Mouse (Mus musculus) olfactory bulb, adult 2 months (tissue): ENCODE measurements around the gene Ncf2. TPM values are rescaled to one million over a fixed set of nuclear protein-coding genes. Genes with fewer than 3 reads are reported as not detected.
A peak's percentile ranks its signal among the peaks of the same experiment; 100 is the strongest.

Experiments
- H3K27ac ChIP-seq: fragments of 200-500 bp; 2 replicates; pipeline ENCODE4 v1.5.1; 2012; ENCODE audit warnings: low read depth, low read length; ENCODE audit not compliant: insufficient read depth
- H3K4me1 ChIP-seq: fragments of 200-500 bp; 2 replicates; pipeline ENCODE4 v1.6.1; 2012; ENCODE audit warnings: low read length; ENCODE audit not compliant: control insufficient read depth, insufficient read depth
- H3K4me3 ChIP-seq: fragments of 200-500 bp; 2 replicates; pipeline ENCODE4 v1.5.1; 2012; ENCODE audit warnings: mild to moderate bottlenecking, low read depth, low read length, moderate library complexity; ENCODE audit not compliant: insufficient read depth
- CTCF ChIP-seq: fragments of 200-500 bp; IDR thresholded peaks from 2 replicates; pipeline ENCODE4 v1.5.1; 2012; ENCODE audit warnings: low read depth, mild to moderate bottlenecking, low read length, moderate library complexity; ENCODE audit not compliant: insufficient read depth
- POLR2A ChIP-seq: fragments of 200-500 bp; IDR thresholded peaks from 2 replicates; pipeline ENCODE4 v1.6.1; 2012; ENCODE audit warnings: mild to moderate bottlenecking, low read depth, low read length, moderate library complexity; ENCODE audit not compliant: insufficient read depth
- WGBS: fragments of 180-500 bp; shearing (Covaris S2); methylation state at CpG from one replicate; pipeline ENCODE4 v1.1.7; 2018; 5-methylcytosine and 5-hydroxymethylcytosine counted together
- polyA plus RNA-seq: library from polyadenylated mRNA; stranded (reverse); fragments of >200 nt; gene quantifications from 2 replicates; pipeline ENCODE4 v1.2.4, GENCODE M21; 2012; ENCODE audit warnings: low replicate concordance; ENCODE audit not compliant: missing spikeins, insufficient read depth, insufficient read length

Ncf2 gene
- polyA plus RNA-seq, 1 experiment: not detected

DNA sequence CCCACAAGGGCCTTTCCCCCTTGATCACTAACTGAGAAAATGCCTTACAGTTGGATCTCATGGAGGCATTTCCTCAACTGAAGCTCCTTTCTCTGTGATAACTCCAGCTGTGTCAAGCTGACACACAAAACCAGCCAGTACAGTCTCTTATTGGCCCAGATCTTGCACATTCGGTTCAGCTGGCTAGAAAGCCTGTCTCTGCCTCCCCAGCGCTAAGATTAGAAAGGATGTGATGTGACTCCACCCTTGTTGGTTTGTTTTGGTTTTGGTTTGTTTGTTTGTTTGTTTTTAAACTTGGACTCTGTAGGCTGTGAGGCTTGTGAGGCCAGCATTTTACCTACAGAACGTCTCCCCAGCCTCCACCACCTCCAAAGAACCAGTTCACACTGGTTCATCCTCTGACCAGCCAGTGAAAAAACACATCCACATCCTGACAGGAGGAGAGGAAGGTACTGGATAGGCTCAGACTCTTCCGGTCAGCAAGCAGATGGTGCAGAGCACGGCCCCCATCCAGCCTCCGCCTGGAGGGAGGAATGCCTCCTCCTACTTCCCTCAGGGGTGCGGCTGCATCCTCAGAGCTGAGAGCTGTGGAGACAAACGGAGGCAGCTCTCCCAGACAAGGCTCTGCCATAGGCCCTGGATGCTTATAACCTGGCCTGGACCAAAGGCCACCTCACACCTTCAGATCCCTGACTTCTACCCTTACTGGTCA lies 9.7 kb downstream of the Ncf2 start:
- H3K27ac ChIP-seq: no peak overlapping the region
- 56% methylated on average over 8 of the region's 8 CpGs for WGBS
- TF ChIP-seq CTCF: no peak
- no peak for TF ChIP-seq POLR2A

DNA sequence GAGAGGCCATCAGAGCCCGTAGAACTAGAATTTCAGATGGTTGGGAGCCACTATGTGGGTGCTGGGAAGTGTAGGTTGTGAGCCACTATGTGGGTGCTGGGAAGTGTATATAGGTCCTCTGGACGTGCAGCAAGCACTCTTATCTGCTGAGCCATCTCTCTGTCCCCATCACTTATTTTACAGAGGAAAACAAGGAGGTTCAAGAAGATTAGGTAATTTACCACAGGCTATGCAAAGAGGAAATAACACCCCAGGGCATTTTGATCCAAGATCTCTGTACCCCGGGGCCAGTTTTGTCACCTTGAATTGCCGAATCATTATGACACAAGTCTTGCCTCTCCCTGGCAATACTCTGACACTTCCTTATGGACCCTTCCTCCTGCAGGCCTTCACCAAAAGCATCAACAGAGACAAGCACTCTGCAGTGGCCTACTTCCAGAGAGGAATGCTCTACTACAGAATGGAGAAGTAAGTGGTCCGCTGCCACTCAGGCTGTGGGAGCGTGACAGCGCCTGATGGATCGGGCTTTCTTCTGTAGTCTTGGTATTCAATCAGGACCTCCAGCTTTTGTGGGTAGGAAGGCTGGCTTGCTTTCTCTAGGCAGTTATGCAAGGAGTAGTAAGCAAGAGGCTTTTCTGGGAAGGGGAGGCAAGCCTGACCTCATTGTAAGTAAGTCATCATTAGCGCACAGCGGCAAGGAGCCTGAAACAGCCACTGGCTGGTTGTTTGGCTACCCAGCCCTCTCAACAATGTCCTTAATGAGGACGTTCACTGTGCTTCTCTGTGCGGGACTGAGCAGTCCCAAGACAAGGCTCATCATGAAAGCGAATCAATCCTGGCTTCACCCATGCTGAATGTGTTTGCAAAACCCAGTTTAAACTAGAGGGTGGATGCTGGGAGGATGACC lies 10.8 kb downstream of the Ncf2 start:
- Histone ChIP-seq H3K4me1 (peaks cover 10% of the 10 kb centered on the region), H3K4me3 (no peak overlapping the region), H3K27ac (no peak overlapping the region)
- 74% methylated on average over 13 of the region's 13 CpGs for WGBS
- no peak for TF ChIP-seq POLR2A
- TF ChIP-seq CTCF: no peak

More for the DNA sequence above, 9.7 kb downstream of the Ncf2 start:
- Histone ChIP-seq H3K4me1 (peaks cover 3% of the 10 kb centered on the region), H3K4me3 (no peak overlapping the region)

DNA sequence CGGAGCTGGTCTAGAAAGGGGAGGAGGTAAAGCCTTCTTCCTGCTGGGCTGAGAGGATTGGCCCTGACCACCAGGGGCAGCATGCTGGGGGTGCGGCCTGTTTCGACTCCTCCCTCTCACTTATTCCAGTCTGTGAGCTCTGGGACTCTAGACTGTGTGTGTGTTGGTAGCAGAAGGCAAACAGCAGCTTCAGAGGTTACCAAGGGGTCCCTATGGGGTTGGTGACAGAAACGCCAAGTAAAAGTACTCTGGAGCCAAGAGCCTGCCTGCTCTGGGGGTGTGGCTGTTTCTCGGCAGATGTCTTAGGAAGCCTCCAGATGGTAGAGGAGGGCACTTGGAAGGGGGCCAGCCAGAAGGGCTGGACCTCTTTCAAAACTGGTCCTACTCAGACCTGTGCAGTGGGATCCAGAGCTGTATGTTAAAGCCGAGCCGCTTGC lies 15.3 kb downstream of the Ncf2 start:
- H3K27ac ChIP-seq: no peak overlapping the region
- H3K4me1 ChIP-seq: peaks cover 26% of the 10 kb centered on the region
- TF ChIP-seq CTCF (peak; percentile 19; the same call in 1 of the 2 replicates), POLR2A (no peak)
- H3K4me3 ChIP-seq: no peak overlapping the region
- WGBS: 33% methylated on average over 7 of the region's 7 CpGs

DNA sequence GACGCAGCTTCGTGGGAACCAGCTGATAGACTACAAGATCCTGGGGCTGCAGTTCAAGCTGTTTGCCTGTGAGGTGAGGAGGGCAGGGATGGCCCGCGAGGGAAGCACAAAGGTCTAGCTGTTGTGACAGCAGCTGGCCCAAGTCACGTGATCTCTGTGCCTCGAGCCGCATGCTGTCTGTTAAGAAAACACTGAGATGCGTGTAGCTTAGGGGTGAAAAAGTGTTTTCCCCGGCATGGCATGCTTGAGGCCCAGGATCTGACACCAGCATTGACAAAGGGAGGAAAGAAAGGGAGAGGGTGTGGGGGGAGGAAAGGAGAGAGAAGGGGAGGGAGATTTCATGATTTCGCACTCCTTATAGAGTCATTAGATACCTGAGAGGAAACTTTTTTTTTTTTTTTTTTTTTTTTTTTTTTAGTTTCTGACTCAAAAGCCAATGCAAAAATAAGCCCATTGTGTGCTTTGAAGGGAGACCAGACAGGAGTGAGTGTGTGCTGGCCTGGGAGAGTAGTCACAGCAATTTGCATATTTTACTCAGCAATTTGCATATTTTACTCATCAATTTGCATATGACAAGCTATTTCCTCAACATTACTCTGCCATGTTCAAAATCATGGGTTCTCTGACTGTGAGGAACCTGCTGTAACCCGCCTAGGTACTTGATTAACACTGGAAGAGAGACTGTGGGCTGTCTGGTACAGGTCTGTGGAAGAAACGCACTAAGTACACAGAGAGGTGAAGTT lies 17.2 kb downstream of the Ncf2 start:
- Histone ChIP-seq H3K4me3 (no peak overlapping the region), H3K27ac (peak overlapping the region; percentile 39; the same call in 1 of the 2 replicates), H3K4me1 (peaks cover 26% of the 10 kb centered on the region)
- 36% methylated on average over 12 of the region's 12 CpGs for WGBS
- TF ChIP-seq CTCF: no peak; the same call in 1 of the 2 replicates
- TF ChIP-seq POLR2A: no peak

DNA sequence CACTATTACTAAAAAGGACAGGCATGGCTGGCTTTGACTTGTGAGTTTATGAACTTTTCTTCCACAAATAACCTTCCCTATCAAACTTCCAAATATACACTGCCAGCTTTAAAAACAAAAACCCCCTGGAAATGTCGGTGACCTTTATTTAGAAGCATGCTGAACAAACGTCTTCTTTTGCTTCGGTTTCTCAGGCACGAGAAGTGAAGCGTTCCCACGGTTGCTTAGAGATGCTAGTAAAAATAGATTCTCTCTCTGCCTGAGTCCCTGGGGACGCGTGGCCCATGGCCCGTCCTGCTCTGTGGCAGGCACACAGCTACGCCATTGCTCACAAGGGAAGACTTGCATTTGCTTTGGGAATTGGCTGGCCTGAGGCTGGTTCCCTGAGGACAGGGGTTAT lies 17.8 kb downstream of the Ncf2 start:
- TF ChIP-seq POLR2A (no peak), CTCF (no peak)
- Histone ChIP-seq H3K4me3 (no peak overlapping the region), H3K27ac (peak overlapping the region; percentile 88), H3K4me1 (peaks cover 26% of the 10 kb centered on the region)
- 7% methylated on average over 10 of the region's 10 CpGs for WGBS

DNA sequence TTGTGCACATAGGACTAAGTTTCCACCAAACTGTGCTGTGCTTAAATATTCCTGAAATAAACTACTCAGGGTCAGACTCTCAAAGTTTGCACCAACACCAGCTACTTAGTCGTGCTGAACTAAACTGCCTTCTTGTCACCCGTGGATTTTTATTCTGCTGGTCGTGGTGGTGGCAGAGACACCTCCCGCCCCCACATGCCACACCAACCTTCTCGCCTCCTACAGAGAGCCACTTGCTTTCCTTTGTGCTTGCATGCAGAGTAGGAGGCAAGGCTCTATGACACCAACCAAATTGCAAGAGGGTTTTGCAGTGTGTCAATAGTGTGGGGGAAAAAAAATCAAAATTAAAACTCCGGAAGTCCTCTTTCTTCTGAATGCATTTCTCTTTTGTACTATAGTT lies 19.6 kb downstream of the Ncf2 start:
- H3K4me3 ChIP-seq: no peak overlapping the region
- H3K4me1 ChIP-seq: peaks cover 26% of the 10 kb centered on the region
- 61% methylated on average over 6 of the region's 6 CpGs for WGBS
- no peak for TF ChIP-seq CTCF
- no peak for TF ChIP-seq POLR2A
- H3K27ac ChIP-seq: no peak overlapping the region

DNA sequence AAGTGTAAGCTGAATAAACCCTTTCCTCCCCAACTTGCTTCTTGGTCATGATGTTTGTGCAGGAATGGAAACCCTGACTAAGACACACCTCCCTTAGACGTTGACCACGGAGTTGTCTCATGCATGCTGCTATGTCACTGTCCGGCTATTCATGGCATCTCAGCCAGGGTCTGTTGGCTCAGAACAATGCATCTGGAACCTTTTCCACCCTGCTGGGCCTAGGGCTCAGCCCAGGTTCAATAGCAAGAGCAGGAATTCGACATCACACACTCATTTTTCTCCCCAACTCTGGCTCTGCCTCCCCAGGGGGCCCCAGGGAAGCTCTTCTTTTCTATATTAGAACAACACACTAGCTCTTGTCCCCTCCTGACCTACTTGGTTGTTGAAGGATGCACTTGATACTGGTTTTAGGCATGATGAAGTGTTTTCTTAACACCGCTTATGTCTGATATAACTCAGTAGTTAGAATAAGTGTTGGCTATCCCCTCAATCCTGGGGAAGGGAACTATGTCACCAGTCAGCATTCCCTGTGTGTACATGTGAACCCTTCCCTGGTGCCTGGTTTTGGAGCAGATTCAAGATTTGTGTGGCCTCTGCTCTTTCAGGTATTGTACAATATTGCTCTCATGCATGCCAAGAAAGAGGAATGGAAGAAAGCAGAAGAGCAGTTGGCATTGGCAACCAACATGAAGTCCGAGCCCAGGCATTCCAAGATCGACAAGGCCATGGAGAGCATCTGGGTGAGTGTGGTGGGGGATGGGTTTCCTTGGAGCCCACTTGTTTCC lies 21.1 kb downstream of the Ncf2 start:
- TF ChIP-seq POLR2A: no peak
- TF ChIP-seq CTCF: no peak
- no peak overlapping the region for H3K27ac ChIP-seq
- WGBS: 72% methylated on average over 7 of the region's 7 CpGs
- peaks cover 17% of the 10 kb centered on the region for H3K4me1 ChIP-seq
- no peak overlapping the region for H3K4me3 ChIP-seq

DNA sequence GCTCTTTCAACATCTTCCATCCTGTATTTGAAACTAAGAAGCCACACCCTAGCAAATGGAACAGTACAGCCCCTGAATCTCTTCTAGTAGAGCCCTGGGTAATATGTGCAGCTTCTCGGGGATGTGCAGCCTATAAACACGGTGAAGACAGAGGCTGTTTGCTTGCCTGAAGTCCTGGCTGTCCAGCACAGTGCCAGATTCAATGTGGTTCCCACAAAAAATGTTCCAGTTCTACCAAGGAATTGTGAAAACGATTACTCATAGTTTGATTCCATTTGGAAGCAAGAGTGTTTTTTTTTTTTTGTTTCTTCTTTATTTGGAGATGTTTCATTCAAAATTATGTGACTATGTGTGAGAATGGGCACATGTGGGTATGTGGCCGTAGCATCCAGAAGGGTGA lies 21.8 kb downstream of the Ncf2 start:
- Histone ChIP-seq H3K4me3 (no peak overlapping the region), H3K4me1 (peaks cover 12% of the 10 kb centered on the region), H3K27ac (no peak overlapping the region)
- no peak for TF ChIP-seq POLR2A
- TF ChIP-seq CTCF: no peak
- WGBS: 83% methylated on average over 4 of the region's 4 CpGs
